Mouse (Mus musculus) embryo, embryonic 10.5 days (tissue): ENCODE results near the gene Zfp341.

ENCODE experiments used
- DNase-seq: peaks from one replicate; pipeline ENCODE4 v3.0.0-alpha.2; 2015; ENCODE audit warnings: low spot score

Gene Zfp341

GRCm38 (mm10) chr2:154586405-154586804 is 26.7 kb upstream of the Zfp341 start:
- DNase-seq = peak; percentile 59

DNA sequence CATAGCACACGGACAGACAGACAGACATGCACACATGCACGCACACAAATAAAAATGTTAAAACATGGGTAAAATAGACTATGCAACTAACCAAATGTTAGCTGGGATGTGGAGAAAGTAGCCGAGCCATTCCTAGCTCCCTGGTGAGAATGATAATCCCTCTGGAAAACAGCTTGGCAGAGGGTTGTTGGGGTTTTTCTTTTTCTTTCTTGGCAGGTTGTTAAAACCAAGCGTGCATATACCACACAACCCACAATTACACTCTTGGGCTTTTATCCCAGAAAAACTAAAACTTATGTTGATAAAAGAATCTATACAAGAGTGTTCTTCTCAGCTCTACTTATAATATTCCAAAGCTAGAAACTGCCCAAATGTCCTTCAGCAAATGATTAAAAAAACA is 24.0 kb upstream of the Zfp341 start:
- DNase-seq = no peak

DNA sequence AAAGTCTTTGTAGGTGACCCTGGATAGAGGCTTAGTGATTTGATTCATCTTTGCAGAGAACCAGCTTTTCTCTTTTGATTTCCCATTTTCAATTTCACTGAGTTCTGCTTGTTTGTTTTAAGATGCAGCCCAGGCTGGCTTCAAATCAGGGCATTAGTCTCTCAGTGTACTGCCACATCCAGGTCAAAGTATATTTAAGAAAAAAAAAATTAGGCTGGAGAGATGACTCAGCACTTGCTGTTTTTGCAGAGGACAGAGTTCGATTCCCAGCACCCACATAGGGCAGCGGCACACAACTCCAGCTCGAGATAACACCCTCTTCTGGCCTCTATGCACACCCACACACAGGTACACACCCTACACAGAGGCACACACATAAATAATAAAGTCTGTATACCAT is 21.9 kb upstream of the Zfp341 start:
- no peak for DNase-seq

DNA sequence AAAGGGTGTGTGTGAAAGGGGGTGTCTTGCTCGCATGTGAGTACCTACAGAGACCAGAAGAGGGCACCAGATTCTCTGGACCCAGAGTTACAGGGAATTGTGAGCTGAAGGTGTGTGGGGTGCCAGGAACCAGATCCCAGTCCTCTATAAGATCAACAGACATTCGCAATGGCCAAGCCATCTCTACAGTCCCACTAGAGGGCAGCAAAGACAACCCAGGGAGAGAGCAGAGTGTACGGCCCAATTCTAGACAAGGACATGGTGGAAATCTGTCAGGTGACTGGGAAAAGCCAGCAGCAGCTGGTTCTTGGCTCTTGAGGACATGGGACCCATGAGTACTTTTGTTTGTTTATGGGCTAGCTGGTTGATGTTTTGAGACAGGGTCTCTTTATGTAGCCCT is 20.1 kb upstream of the Zfp341 start:
- peak; percentile 51 for DNase-seq

- no peak for DNase-seq
Measured at GRCm38 (mm10) chr2:154595775-154596174, 17.3 kb upstream of the Zfp341 start.

DNA sequence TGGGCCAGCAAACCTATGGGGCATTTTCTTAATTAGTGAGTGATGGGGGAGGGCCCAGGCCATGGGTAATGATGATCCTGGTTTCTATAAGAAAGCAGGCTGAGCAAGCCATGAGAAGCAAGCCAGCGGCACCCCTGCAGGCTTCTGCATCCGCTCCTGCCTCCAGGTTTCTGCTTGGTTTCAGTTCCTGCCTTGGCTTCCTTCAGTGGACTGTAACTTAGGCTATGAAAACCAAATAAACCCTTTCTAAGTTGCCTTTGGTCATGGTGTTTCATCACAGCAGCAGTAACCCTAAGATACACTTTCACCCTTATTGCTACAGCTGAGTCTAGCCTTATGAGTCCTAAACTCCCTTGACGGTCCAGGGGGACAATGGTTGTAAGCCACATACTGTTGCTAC is 15.7 kb upstream of the Zfp341 start:
- no peak for DNase-seq

- no peak for DNase-seq
Measured at GRCm38 (mm10) chr2:154600586-154600985, 12.5 kb upstream of the Zfp341 start.

- DNase-seq = no peak
Measured at GRCm38 (mm10) chr2:154601324-154601723, 11.8 kb upstream of the Zfp341 start.

GRCm38 (mm10) chr2:154603007-154603637 is 10.0 kb upstream of the Zfp341 start:
- peak; percentile 21 for DNase-seq

GRCm38 (mm10) chr2:154603638-154604153 is 9.4 kb upstream of the Zfp341 start, which contains the start of gene Pxmp4:
Gene Pxmp4 (minus strand): TSS chr2:154603708.
- peak; percentile 99 for DNase-seq

DNA sequence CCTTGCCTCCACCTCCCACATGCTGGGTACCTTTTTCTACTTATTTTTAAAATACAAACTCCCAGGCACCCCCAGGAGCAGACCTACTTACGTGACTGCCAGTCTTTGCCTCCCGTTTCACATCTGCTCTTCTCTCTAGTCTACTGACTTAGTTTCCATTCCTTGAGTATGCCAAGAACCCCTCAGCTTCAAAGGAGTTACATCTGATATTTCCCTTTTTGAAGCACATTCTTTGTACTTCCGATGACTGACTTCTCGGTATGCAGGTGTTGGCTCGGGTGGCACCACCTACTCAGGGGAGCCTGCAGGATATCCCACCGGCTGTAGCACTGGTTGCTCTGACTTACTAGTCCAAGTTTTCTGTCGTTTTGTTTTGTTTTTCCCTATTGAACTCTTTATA is 8.9 kb upstream of the Zfp341 start:
- no peak for DNase-seq

DNA sequence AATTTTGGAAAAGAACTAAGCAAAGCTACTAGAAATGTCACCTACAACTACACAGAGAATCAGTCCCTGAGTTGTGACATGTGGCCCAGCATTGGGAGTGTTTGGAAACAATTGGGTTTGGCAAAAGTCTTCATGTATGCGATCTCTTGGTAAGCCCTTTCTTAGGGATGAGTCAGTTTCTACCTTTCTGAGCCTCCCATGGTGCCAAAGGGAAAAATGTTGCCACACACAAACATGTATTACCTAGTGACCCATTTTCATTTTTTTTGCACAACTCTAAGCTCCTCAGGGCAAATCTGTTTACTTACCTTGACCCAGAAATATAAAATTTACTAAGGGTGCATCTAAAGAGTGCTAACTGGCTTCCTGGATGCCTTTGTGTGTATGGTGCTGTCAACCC is 6.1 kb upstream of the Zfp341 start:
- no peak for DNase-seq

- no peak for DNase-seq
Measured at GRCm38 (mm10) chr2:154609050-154609767, 3.9 kb upstream of the Zfp341 start.

DNA sequence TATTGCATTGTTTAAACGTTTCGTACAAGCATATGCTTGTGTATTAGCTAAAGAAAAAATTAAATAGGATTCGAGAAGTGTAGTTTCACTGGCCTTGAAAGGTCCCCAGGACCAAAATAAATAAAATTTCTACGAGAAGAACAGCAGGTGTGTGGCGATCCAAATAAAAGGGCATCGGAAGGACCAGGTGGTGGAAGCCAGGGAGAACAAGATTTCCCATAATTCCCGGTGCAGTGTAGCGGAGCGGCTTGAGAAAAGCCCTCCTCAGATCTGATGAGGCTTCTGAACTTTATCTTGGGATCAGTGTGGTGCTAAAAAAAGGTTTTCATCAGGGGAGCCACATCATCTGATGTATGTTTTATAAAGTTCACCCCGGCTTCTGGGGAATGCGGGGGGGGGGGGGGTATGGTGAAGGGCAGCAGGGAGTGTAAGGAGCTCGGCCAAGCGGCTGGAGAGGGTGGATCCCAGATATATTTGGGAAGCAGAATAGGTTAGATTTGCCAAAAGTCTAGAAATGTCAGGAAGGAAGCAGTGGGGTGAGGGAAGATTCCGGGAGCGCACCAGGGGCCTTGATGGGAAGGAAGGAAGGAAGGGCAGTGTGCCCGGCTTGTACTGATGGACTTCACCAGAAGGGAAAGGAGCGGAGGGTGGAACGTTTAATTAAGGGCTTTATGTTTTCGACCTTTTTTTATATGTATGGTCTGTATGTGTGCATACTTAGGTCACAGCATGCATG is 1.9 kb downstream of the Zfp341 start:
- no peak for DNase-seq

DNA sequence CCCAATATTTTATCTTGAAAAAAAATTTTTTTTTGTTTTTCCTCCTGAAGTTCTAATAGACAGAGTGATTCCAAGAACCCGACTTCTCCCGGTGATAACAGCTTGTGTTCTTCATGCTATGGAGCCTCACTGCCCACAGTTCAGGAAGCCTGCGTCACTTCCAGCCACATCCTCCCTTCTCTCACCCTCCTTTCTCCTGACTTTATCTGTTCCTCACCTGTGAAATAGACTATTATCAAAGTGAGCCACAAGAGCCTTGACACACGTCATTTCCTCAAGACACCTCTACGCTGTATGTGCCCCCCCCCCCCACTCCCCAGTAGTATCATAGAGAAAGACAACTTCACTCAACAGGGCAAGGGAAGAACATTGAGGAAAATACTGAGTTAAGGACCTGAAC is 2.6 kb downstream of the Zfp341 start:
- DNase-seq = no peak

DNA sequence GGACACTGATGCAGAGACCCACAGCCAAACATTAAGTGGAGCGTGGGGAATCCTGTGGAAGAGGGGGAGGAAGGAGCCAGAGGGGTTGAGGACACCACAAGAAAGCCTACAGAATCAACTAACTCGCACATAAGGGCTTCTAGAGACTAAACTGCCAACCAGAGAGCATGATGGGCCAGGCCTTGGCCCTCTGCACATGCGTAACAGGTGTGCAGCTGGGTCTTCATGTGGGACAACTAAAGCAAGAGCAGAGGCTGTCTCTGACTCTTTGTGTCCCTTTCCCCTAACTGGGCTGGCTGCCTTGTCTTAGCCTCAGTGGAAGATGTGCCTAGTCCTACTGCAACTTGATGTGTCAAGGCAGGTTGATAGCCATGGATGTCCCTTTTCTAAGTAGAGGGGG is 4.0 kb downstream of the Zfp341 start:
- DNase-seq = no peak

- no peak for DNase-seq
Measured at GRCm38 (mm10) chr2:154621684-154622083, 8.6 kb downstream of the Zfp341 start.

DNA sequence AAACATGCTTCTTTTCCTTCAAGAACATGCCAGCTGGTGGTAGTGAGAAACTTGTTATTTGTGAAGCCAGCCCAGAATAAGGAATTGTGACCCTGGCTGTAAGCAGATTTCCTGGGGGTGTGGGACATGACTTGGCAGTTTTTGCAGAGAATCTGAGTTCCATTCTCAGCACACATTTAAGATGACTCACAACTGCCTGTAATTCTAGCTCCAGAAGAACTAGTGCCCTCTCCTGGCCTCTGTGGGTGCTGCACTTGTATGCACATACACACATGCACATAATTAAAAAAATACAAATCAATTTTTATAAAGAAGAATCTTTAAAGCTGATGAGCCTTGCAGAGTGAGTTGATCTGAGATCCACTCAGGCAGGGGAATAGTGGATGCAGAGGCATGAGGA is 11.0 kb downstream of the Zfp341 start:
- no peak for DNase-seq

- no peak for DNase-seq
Measured at GRCm38 (mm10) chr2:154630531-154630930, 17.4 kb downstream of the Zfp341 start.

GRCm38 (mm10) chr2:154632203-154632780 is 19.2 kb downstream of the Zfp341 start:
- no peak for DNase-seq

DNA sequence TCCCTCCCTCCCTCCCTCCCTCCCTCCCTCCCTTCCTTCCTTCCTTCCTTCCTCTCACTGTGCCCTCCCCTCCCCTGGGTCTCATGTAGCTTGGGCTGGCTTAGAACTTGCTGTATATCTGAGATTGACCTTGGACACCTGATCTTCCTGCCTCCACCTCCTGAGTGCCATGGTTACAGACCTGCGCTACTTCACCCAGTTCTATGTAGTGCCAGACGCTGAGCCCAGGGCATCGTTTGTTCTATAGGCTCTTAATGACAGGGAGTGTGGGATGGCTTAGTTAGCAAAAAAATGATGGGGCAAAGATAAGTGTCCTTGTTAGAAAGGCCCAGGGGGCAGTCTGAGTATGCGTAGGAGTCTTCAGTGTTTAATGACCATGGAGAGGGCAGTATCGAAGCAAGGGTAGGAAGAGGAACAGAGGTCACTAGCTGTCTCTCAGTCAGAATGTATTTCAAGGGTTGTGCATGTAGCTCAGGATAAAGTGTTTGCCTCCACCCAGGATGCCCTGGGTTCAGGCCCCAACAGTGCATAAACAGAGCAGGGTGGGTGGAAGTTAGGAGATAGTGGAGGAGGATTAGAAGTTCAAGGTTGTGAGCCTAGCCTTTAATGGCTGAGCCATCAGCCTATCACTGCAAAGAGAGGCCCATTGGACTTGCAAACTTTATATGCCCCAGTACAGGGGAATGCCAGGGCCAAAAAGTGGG is 20.1 kb downstream of the Zfp341 start:
- no peak for DNase-seq
